Mouse (Mus musculus): ENCODE data around the gene Scimp.
"Not testable (repeated sequence)": the region's sequence is repeated elsewhere in the genome, so short reads cannot be mapped to it uniquely, and the experiment has no call there.

Scimp gene

DNA sequence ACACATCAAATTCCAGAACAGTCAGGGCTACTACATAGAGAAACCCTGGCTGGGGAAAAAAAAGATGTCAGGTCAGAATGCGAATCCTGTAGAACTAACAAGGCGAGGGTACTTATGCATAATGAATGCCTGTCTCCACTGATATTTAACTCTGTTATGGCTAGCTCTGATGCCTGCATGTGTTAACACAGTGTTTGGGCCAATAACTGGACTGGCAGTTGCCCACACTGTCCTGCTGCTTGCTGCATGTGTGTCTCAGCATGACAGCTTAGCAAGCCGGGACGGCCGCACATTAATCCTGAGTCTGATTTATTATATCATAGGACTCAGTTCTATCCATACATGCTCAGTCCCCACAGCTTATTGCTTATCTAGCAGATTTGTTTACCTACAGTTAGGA, 1.3 kb downstream of the Scimp start:
- DNase-seq = no peak

DNA sequence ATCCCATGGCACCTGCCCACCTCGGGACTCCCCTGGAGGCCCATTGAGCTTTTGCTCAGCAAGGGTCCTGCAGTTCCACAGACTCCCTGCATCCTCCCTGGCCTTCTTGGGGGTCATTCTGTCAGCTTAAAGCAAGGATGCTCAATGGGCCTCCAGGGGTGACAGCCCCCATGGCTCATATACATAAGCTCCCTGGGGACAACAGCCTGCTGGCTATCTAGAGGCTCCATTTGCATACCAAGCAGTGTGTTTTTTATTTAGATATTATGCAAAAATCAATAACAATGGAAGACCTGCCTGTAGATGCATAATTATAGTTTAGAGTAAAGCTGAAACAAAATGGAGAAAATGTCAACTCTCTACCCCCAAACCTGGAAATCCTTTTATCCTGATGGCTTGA, 3.4 kb downstream of the Scimp start:
- no peak for DNase-seq

DNA sequence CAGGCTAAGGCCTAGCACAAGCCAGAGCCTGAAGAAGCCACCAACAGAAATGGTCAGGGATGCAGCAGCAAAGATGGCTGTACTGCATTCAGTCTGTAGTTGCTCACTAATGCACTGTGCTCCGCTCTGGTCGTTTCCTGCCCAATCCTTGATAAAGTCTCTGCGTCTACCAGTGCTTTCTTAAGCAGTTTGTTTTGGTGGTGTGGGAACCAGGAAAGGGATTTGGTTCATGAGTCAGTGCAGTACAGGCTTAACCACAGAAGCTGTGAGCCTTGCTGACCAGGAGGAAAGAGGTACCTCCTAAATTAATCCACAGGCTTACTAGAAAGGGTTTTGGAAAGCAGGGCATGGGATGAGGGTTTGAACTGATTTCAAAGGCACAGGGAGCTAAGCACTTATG, 4.3 kb downstream of the Scimp start:
- no peak for DNase-seq

DNA sequence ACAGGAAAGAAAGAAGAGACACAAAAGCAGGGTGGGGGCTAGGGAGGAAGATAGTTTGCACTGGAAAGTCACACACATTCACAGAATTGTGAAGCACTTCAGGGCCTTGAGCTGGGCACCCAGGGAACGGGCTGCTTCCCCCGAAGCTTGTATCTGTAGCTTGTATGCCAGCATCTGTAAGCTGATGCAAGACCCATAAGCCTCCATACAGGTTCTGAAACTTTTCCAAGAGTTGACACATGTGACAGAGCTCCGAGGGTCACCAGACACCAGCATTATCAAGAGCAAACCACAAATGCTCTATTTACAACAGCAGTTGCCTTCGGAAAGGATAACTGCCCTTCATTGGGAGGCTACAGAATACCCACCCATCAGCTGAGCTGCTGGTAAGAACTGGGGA, 4.8 kb downstream of the Scimp start:
- no peak for DNase-seq

DNA sequence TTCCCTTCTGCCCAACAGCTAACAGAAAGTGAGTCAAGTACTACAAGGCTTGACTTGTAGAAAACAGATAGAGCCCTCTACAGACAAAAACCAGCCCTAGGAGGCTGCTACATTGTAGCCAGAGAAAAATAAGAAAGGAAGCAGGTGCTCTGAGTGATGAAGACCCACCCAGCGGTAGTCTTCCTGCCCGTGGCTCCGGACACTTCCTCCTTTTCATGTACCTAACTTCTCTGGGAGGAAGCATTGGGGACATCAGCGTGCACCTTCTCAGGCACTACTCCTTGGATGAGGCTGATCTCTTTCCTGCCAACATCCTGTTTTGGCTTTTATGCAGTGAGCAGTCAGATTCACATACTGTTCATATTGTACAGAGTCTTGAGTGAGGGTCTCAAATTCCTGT, 5.7 kb downstream of the Scimp start:
- DNase-seq = no peak

DNA sequence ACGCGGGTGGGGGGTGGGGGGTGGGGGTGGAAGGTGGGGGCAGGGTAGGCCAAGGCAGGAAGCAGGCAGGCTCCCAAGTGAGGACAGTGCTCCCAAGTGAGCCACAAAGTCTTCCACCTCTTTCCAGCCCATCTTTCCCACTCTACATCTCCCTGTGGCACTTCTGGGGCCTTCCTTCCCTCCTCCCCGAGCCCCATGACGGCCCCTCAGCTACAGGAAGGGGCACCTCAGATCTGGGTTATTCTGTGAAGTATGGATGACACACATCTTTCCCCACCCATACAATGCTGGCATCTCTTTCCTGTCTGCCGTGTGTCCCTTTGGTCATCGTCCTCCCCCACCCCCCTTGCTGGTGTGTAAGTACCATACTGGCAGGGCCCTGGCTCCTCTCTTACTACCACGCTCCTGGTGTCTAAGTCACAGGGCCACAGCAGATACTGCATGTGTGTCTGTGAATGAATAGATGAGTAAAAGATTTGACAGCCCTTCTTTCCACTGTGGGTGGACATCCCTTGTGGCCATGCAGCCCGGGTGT, 6.7 kb downstream of the Scimp start:
- no peak for DNase-seq

DNA sequence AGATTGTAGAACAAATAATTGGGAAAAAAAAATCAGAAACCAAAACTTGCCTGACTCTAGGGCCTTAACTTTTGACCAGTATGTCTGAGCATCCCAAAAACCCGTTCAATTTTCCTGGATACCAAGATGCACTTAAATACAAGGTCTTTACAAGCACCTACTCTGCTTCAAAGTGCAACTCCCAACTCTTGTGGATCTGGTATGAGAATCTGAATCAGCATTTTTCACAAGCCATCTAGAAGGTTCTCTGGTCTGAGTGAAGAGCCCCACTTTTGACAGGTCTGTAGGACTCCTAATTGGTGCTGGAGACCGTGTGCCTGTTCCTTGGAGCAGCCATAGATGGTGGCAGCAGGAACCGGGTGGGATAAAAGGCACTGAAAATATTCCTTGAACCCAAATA, 8.0 kb downstream of the Scimp start:
- DNase-seq = no peak

DNA sequence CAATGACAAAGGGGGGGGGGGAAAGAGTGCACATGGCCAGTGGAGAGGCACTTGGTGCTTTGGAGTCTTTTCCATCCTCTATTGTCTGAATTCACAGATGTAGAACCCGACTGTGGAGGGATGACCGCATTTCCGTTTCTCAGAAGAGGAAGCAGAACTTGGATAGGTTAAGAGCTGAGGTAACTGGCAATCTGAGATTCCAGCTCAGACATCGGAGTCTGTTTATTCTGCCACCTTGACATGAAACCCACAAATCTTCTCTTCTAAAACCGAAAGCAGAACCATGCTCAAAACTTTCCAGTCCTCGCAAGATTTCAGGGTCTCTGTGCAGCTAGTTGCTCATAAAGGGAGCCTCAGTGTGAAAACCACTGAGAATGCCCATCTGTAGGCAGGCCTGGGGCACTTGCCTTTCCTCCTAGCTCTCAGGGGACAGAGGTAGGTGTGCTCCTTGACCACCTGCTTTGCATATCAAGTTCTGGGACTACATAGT, 8.6 kb downstream of the Scimp start:
- DNase-seq = no peak

DNA sequence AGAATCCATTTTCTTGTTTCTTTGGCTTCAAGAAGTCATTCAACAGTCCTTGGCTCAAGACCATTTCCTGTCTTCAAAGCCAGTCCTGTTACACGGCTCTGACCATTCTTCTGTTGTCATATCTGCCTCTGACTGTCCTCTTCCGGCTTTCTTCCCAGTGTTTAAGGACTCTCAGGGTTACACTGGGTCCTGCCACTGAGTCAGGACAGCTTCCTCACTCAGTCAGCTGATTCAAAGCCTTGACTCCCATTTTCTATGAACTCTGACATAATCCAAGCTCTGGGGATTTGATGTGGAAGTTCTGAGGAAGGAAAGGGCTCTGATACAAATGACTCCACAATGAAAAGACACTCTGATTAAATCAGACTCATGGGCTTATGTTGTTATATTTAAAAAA, 9.5 kb downstream of the Scimp start:
- DNase-seq = no peak

DNA sequence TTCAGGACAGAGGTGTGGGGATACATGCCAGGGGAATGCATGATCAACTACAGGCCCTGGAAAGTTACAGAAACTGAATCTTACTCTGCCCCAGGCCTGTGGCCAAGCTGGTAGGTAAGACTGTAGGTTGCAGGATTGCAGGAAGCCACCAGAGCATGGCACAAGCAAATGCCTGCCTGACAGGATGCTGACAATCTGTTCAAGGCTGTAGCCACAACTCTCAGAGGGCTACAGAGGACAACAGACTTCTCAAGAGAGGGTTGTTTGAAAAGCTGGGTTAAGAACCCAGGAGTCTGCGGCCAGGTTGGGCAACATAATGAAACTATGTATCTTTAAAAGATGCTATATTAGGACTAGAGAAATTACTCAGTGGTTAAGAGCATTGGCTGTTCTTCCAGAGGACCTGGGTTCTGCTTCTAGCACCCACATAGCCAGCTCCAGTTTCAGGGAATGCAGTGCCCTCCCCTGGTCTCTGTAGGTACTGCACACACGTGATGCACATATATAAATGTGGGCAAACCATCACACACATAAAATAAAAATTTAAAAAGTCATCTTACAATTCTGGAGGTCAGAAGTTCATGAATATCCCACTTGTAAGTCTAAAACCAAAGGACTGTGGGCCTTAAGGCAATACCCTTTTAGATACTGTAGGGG, 10.1 kb downstream of the Scimp start:
- no peak for DNase-seq

DNA sequence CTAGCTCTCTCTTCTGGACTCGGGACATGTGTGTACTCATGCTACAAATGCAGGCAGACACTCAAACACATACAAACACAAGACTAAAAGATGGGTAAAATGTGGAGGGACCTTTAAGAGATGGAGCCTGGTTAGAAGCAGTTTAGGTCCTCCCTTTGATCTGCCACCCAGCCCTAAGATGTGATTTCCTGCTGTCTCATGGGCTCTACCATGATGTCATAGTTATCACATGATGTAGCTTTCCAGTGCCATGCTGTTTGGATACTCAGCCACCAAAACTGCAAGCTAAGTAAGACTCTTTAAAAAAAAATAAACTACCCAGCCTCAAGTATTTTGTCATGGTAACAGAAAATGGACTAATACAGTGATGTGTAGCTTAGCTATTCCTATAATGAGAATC, 20.0 kb downstream of the Scimp start:
- DNase-seq = no peak

DNA sequence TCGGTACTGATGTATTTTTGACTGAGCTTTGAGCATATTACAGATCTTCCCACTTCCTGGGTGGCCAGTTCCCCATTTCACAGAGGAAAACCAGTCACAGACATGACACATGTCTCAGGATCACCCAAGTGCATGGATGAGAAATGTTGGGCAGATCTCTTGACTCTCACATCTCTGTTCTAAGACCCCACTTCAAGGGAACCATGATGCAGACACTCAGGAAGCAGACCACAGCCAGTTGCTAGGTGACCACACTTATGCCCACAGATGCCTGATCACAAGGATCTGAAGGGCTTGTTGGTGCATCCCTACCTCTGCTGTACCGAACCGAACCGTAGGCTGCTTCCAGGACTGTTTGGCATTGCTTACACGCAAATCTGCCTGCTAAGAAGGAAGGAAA, 20.7 kb downstream of the Scimp start:
- no peak for DNase-seq

DNA sequence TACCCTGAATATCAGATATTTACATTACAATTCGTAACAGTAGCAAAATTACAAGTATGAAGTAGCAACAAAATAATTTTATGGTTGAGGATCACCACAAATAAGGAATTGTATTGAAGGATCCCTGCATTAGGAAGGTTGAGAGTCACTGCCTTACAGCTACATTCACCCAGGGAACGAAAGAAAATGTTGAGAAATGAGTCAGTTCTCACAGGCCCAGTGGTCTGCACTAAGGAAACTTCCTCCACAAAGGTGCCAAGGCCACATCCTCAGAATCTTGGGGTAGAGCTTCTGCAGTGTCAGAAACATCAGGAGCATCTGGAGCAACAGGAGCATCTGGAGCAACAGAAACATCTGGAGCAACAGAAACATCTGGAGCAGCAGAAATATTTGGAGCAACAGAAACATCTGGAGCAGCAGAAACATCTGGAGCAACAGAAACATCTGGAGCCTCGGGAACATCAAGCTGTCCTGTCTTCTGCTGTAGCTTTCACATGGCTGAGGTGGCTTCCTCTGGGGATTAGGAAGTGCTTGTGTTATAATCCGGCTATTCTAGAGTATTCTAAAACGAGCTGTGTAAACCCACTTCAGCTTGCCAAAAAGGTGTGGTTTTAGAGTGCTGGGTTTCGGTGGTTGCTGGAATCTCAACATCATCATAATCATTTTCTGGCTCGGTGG, 21.4 kb downstream of the Scimp start:
- no peak for DNase-seq

DNA sequence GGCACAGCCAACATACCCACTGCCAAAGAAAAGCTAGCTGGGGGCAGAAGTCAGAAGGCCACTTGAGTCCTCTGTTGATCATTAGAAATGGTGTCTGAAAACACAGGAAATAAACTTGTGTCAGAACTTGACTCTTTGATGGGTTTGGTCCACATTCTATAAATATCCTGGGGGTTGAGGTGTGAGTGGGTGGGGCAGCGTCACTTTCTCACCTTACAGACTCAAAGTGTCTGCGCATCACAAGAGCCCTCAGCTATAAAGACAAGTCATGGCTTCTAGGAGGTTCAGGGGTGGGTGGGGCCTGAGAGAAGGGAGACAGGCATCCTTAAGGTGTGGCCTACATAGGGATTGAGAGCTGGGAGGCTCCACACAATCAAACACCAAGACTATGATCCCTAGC, 22.0 kb downstream of the Scimp start:
- no peak for DNase-seq

DNA sequence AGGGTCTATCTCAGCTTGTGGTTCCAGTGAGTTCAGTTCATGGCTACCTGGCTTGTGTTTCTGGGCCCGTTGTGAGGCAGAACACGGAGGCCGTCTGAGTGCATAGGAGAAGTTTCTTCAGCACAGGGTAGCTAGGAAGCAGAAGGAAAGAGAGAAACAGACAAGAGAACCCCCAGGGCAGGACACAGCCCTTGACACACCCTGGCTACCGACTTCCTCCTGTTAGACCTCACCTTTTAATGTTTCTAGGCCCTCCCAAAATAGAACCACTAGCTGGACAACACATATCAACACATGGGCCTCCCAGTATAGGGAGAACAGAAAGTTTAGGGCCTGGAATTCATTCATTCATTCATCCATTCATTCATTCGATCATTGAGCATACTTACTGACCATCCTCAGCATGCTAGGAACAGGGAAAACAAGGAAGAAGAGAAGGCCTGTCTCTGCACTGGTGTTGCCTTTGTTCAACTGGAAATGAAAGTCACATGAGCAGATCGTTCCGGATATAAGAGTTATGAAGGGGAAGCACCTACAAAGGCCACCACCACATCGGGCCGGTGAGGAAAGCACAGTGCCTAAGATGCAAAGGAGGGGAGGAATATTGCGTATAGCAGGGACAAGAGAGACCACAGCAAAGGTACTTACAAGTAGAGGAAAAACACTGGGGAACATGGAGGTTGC, 23.3 kb downstream of the Scimp start:
- DNase-seq = no peak

DNA sequence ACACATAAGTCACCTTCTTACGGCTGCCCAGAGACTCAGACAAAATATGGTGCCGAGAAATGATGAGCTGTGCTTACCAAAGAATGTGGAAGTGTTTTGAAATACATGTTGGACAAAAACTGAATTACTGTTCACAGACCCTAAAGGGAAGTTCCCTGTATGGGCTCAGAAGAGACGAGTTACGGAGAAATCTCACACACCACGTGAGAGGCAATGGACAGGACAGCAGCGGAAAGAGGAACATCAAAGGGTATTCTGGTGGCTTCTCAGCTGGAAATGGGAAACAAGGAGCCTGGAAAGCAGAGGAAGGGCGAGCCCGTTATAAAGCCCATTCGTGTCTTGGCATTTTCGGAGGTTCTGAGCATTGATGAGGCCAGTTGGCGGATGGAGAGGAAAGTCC, 25.3 kb downstream of the Scimp start:
- DNase-seq = no peak

DNA sequence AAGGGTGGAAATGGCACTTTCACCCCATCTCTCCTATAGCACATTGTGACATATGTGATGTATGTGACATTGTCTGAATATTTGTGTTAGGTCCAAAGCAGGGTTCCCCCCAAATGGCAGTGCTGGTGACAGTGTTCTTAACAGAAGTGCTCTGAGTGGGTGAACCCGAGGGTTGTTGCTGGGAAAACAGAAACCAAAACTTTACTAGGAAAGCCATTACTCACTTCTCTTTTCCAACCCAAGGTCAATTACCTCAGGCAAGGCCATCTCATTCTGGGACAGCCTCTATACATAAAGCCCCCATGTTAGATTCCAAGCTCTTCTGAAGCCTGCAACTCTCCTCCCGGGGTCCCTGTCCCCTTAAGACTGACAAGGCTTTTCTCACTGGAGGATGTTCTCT, 26.5 kb downstream of the Scimp start:
- DNase-seq = no peak

DNA sequence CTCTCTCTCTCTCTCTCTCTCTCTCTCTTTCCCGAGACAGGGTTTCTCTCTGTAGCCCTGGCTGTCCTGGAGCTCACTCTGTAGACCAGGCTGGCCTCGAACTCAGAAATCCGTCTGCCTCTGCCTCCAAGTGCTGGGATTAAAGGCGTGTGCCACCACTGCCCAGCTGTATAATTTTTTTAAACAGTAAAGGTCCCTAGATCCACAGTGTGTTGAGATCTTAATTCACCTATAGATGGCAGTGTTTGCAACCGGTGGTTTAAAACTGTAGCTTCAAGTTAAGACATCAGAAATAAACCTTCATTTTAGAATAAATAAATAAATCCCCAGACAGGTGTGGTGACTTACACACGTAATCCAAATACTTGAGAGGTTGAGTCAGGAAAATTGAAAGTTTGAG, 34.3 kb downstream of the Scimp start:
- DNase-seq = not testable (repeated sequence)

DNA sequence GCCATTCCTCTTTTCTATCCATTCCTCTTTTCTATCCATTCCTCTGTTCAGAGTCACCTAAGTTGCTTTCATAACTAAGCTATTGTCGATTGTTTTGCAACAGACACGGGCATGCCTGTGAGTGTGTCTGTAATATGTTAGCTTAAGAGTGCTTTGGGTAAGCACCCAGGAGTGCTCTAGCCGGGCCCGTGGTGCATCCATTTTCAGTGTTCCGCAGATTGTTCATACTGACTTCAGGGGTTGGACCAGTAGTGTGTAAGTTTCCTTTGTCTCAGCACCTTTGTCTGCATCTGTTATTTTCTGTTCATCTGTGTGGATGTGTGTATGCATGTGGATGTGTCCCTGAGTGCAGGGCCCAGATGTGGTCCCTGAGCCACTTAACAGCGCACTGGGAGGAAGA, 34.8 kb downstream of the Scimp start:
- DNase-seq = no peak

DNA sequence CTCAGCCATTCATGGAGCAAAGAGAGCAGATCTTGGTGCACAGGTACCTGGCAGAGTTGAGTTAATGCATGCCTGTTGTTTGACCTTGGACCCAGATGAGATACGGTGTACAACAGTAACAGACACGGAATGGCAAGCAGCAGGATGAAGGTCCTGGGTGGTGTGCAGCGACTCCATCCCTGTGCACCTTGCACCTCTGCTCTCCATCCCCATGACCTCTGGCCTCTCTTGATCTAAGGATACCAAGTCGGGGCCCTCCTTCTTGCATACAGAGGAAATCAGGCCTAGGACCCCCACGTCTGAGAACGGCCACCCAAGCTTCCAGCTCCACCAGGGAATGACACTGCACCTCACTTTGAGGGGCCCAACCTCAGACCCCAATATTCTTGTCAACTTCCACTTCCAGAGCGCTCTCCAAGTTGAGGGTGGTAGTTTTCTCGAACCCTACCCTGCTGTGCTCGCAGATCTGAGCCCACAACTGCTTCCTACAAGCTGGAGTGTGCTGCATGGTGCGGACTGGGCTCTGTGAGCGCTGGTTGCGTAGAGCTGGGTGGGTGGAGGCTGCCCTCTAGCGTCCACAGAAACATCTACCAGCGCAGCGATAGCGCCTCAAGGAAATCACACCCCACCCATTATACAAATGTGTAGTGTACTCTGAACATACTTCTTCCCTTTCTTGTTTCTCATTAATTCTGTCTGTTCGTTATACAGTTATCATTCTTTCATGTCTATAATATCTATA, 35.4 kb downstream of the Scimp start:
- DNase-seq = peak; percentile 65

DNA sequence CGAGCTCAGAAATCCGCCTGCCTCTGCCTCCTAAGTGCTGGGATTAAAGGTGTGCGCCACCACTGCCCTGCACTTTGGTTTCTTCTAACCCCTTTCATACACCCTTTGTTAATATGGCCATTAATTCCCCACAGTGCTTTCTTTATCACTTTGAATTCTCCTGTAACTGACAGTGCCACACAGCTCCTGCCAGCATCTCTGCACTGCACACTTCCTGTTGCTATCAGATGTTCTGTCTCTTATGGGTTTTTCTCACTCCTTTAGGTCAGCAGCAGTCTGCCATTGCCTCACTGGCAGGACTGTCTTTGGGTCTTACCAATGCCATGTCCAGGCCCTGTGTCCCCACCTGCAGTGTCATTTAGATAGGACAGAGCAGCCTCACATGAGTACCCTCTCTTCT, 41.6 kb downstream of the Scimp start:
- no peak for DNase-seq

DNA sequence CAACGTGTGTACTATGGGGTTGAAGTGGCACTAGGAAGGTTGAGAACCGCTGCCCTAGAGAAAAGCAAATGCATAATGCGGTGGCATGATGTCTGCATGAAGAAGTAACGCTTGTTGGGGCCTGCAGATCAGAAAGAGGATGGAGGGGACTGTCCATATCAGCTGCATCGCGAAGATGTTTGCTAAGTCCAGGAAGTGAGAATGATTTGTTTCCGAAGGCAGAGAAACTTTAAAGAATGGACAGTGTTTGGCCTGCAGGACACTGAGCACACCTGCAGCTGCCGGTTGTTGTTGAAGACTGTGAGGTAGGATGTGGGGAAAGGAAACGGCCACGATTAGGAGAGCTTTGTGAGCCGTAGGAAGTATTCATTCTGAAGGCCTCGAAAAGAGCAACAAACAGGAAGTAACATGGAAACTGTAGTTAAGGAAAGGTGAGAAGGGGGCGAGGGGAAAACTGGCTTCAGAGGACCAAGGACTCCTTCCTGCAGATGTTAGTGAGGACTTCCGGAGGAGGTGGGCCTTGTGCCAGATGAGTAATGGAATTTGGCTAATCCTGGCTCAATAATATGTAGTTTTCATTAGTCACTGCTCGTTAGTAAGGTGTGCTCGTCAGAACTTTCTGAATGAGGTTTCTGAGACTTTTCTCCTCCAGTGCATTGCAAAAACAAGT, 46.5 kb downstream of the Scimp start:
- DNase-seq = no peak

Measured in cerebellum, adult 9-10 months (tissue).